Mouse (Mus musculus): ENCODE results near the gene Cnnm2. TPM values are rescaled to one million over a fixed set of nuclear protein-coding genes. Genes with fewer than 3 reads are reported as not detected.
"Not testable (repeated sequence)": the region's sequence is repeated elsewhere in the genome, so short reads cannot be mapped to it uniquely, and the experiment has no call there.

The Cnnm2 gene
- total and polyA plus RNA-seq, 2 experiments from 2014 or later, result 9.5 to 47.2 TPM

DNA sequence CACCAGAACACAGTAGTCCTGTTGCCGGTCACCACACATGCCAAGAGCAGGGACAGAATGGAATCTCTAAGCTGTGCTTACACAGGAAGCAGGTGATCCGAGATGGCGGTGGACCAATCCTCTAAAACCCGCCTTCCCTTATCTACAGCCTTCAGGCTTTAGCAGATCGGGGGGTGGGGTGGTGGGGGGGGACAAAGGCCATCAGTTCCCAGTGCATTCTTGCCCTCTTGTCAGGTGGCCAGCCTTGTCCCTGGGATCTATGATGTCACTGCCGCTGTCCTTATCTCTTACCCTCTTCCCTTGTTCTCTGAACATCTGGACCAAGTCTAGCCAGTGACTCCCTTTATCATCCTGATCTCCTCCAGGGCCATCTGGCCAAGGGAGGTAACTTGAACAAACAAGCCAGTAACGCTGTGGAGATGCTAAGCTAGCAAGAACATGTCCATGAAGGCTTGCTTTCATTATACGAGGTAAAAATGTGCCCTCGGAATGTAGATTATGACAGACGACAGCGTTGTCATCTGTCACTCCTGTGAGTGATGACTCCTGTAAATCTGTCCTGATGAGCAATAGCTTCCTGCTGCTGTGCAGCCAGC, 33.4 kb upstream of the Cnnm2 start:
- Histone ChIP-seq H3K4me1 (ENCODE audit: insufficient read depth, low read length) (no peaks in the 10 kb centered on the region), H3K27me3 (ENCODE audit: insufficient read depth, low read length) (no peaks in the 10 kb centered on the region), H3K36me3 (ENCODE audit: insufficient read depth, low read length) (no peaks in the 10 kb centered on the region), H3K9ac (replicated peaks; ENCODE audit: low read length) (no peak overlapping the region), H3K4me2 (ENCODE audit: low read depth, low read length) (no peak overlapping the region), H3K4me3 (ENCODE audit: low read length) (no peak overlapping the region), H3K27ac (no peak overlapping the region), H3K9me3 (ENCODE audit: low read length) (no peaks in the 10 kb centered on the region)
- ATAC-seq (no peak), DNase-seq (ENCODE audit: low spot score) (no peak)
- no peak for TF ChIP-seq CTCF (IDR thresholded peaks at IDR 0.05; ENCODE audit: low read depth)
- 75% methylated on average over 11 of the region's 11 CpGs for WGBS

DNA sequence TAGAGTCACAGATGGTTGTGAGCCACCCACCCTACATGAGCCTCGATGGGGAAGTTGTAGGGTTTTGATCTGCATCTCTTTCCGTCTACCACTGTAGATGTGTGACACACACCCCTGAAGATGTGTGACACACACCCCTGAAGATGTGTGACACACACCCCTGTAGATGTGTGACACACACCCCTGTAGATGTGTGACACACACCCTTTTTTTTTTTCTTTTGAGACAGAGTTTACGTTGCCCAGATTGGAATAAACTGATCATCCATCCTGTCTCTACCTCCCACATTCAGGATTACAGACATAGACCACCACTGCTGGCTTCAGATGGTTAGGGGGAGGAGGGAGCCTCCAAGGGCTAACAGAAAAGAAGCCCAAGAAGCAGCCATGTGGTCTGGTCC, 32.5 kb upstream of the Cnnm2 start:
- H3K4me2 ChIP-seq (ENCODE audit: low read depth, low read length), result no peak overlapping the region
- H3K27me3 ChIP-seq (ENCODE audit: insufficient read depth, low read length), result no peaks in the 10 kb centered on the region
- no peak for ATAC-seq
- DNase-seq (ENCODE audit: low spot score), result no peak
- no peak overlapping the region for H3K4me3 ChIP-seq (ENCODE audit: low read length)
- no peaks in the 10 kb centered on the region for H3K36me3 ChIP-seq (ENCODE audit: insufficient read depth, low read length)
- no peak overlapping the region for H3K27ac ChIP-seq
- no peaks in the 10 kb centered on the region for H3K4me1 ChIP-seq (ENCODE audit: insufficient read depth, low read length)
- no peaks in the 10 kb centered on the region for H3K9me3 ChIP-seq (ENCODE audit: low read length)
- WGBS, result 83% methylated on average over 3 of the region's 3 CpGs
- H3K9ac ChIP-seq (replicated peaks; ENCODE audit: low read length), result no peak overlapping the region
- no peak for TF ChIP-seq CTCF (IDR thresholded peaks at IDR 0.05; ENCODE audit: low read depth)

DNA sequence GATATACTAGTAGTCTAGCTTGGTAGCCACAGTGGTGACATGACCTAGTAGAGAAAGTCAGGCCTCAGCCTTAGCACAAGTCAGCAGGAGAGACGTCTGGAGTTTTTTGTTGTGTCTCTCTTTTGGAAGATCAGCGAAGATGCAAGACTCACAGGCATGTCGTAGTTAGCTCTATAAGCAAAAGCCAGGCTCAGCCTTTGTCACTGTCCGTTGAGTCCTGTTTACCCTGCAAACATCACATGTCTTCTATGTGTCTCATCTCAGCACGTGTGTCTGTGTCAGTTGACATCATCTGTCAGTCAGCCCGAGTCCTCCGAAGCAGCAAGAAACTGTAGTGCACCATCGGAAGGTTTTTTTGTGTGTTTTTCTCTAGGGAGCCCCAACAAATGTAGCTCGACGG, 30.0 kb upstream of the Cnnm2 start:
- Histone ChIP-seq H3K4me2 (ENCODE audit: low read depth, low read length) (no peak overlapping the region), H3K9ac (replicated peaks; ENCODE audit: low read length) (no peak overlapping the region), H3K27me3 (ENCODE audit: insufficient read depth, low read length) (no peaks in the 10 kb centered on the region), H3K36me3 (ENCODE audit: insufficient read depth, low read length) (no peaks in the 10 kb centered on the region), H3K9me3 (ENCODE audit: low read length) (no peaks in the 10 kb centered on the region), H3K4me3 (ENCODE audit: low read length) (no peak overlapping the region), H3K4me1 (ENCODE audit: insufficient read depth, low read length) (no peaks in the 10 kb centered on the region), H3K27ac (no peak overlapping the region)
- 90% methylated on average over 10 of the region's 10 CpGs for WGBS
- DNase-seq (ENCODE audit: low spot score), result no peak
- no peak for TF ChIP-seq CTCF (IDR thresholded peaks at IDR 0.05; ENCODE audit: low read depth)
- ATAC-seq, result no peak

DNA sequence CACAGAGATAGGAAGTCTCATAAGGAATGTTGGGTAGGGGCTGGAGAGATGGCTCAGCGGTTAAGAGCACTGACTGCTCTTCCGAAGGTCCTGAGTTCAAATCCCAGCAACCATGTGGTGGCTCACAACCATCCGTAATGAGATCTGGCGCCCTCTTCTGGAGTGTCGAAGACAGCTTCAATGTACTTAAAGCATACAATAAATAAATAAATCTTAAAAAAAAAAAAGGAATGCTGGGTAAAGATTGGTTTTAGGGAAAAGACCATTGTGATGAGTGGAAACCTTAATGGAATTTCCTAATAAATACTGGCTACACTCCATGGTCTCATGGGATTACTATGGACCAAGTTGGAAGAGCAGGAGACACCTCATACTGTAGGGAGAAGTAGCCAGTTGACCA, 28.7 kb upstream of the Cnnm2 start:
- not testable (repeated sequence) for H3K27ac ChIP-seq; DNase-seq (ENCODE audit: low spot score); H3K4me2 ChIP-seq (ENCODE audit: low read depth, low read length); H3K4me3 ChIP-seq (ENCODE audit: low read length); ATAC-seq; H3K9ac ChIP-seq (replicated peaks; ENCODE audit: low read length); H3K27me3 ChIP-seq (ENCODE audit: insufficient read depth, low read length); H3K4me1 ChIP-seq (ENCODE audit: insufficient read depth, low read length); H3K36me3 ChIP-seq (ENCODE audit: insufficient read depth, low read length); H3K9me3 ChIP-seq (ENCODE audit: low read length)
- peak; percentile 21; the same call in 1 of the 2 replicates for TF ChIP-seq CTCF (IDR thresholded peaks at IDR 0.05; ENCODE audit: low read depth)
- 93% methylated on average over 5 of the region's 5 CpGs for WGBS

DNA sequence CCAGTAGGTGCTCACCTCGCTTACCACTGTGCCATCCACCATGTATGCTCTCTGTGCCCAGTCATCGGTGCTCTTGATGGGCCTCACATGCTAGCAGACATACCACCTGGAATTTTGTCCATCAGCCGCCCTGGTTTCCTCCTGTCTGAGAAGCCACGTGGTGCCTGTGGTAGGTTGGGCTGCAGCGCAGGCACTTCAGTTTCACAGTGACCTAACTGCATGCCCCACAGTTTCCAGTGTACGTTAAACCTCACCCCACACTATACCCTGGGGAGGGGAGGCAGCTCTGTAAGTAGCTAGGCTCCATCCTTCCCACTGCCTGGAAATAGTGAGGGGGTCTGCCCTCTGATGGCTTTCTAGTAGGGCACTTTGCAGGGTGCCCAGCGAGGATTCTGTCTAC, 27.8 kb upstream of the Cnnm2 start:
- H3K4me1 ChIP-seq (ENCODE audit: insufficient read depth, low read length), result no peaks in the 10 kb centered on the region
- H3K27ac ChIP-seq, result no peak overlapping the region
- ATAC-seq, result no peak
- H3K27me3 ChIP-seq (ENCODE audit: insufficient read depth, low read length), result no peaks in the 10 kb centered on the region
- H3K4me3 ChIP-seq (ENCODE audit: low read length), result no peak overlapping the region
- no peak overlapping the region for H3K4me2 ChIP-seq (ENCODE audit: low read depth, low read length)
- WGBS, result 87% methylated on average over 7 of the region's 7 CpGs
- H3K9me3 ChIP-seq (ENCODE audit: low read length), result no peaks in the 10 kb centered on the region
- TF ChIP-seq CTCF (IDR thresholded peaks at IDR 0.05; ENCODE audit: low read depth), result no peak
- H3K9ac ChIP-seq (replicated peaks; ENCODE audit: low read length), result no peak overlapping the region
- no peak for DNase-seq (ENCODE audit: low spot score)
- no peaks in the 10 kb centered on the region for H3K36me3 ChIP-seq (ENCODE audit: insufficient read depth, low read length)

DNA sequence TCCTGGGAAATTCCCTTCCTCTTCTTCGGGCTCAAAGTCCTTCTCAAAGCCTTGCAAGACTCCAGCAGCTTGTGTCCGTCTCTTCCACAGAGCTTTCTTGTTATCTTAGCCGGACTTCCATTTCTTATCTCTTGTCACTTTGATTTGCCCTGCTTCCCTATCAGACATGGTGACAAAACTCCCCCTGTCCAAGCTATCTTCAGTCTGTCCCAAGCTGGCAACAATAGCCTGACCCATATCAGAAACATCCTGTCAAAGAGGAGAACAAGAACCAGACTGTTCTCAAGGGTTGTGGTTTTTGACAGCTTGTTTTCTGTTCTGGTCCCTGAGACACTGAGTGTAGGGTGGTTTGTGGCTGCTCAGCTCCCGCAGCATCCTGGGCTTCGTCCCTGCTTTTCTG, 26.2 kb upstream of the Cnnm2 start:
- Histone ChIP-seq H3K27me3 (ENCODE audit: insufficient read depth, low read length) (no peaks in the 10 kb centered on the region), H3K4me2 (ENCODE audit: low read depth, low read length) (no peak overlapping the region), H3K27ac (peak overlapping the region; percentile 45; the same call in 1 of the 2 replicates), H3K4me1 (ENCODE audit: insufficient read depth, low read length) (no peaks in the 10 kb centered on the region), H3K4me3 (ENCODE audit: low read length) (no peak overlapping the region), H3K9ac (replicated peaks; ENCODE audit: low read length) (no peak overlapping the region), H3K9me3 (ENCODE audit: low read length) (no peaks in the 10 kb centered on the region), H3K36me3 (ENCODE audit: insufficient read depth, low read length) (no peaks in the 10 kb centered on the region)
- 63% methylated on average over 5 of the region's 5 CpGs for WGBS
- DNase-seq (ENCODE audit: low spot score), result no peak
- no peak for ATAC-seq
- no peak for TF ChIP-seq CTCF (IDR thresholded peaks at IDR 0.05; ENCODE audit: low read depth)

DNA sequence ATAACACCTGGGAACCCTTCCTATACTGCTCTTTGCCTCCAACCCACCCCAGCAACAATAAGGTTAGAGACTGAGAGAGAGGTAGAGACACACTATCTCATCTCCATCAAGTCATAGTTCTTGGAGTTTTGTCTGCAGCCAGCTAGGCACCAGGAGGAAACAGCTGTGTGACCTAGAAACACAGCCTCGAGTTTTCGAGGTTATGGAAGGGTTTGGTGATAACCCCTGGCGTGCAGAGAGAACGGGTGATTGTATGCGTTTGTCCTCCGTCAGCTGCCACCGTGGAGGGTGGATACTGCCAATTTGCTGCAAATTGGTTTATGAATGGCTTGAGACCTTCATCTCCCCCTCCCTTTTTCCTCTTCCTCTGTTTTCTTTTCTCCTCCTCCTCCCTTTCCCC, 24.3 kb upstream of the Cnnm2 start:
- ATAC-seq, result no peak
- no peak overlapping the region for H3K9ac ChIP-seq (replicated peaks; ENCODE audit: low read length)

More for the DNA sequence above, 24.3 kb upstream of the Cnnm2 start:
- Histone ChIP-seq H3K27ac (no peak overlapping the region), H3K36me3 (ENCODE audit: insufficient read depth, low read length) (no peaks in the 10 kb centered on the region), H3K4me1 (ENCODE audit: insufficient read depth, low read length) (no peaks in the 10 kb centered on the region), H3K27me3 (ENCODE audit: insufficient read depth, low read length) (no peaks in the 10 kb centered on the region), H3K4me3 (ENCODE audit: low read length) (no peak overlapping the region), H3K4me2 (ENCODE audit: low read depth, low read length) (no peak overlapping the region), H3K9me3 (ENCODE audit: low read length) (no peaks in the 10 kb centered on the region)
- DNase-seq (ENCODE audit: low spot score), result no peak
- 81% methylated on average over 7 of the region's 7 CpGs for WGBS
- TF ChIP-seq CTCF (IDR thresholded peaks at IDR 0.05; ENCODE audit: low read depth), result no peak

Measured in hindbrain, postnatal 0 days (tissue).